24 mouse cellular contexts compared by ENCODE assay signal in the genomic region with DNA sequence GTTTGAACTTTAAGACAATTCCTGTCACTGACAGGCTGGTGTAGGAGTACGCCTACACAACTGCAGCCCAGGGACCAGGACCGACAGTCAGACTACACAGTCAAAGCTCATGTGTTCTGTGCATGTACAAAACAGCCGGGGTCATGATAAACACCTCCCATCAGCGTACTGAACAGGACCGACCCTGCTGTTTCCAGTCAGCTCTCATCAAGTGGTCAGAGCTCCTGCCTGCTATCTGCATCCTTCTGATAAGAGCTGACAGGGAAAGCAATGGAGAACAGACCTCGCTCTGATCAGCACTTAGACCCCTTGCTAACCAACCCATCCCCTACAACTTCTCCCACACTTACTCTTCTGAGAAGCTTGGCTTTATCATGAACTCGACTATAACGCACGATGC.
DNase-seq lines count a peak whose midpoint lies in the region; ATAC-seq and TF ChIP-seq lines count a peak whose summit lies in the region.
"Had no signal": no experiment of that assay in that cellular context is flagged by ENCODE, and none has a peak within 500 bp of the region (broad histone marks: within the 10 kb centered on the region; RNA-seq: fewer than 3 reads in every experiment).

No protein-coding gene starts in this region.

- no peaks in the 10 kb centered on the region for H3K9me3 ChIP-seq in heart, embryonic 12.5 days (replicated peaks)
- no peaks in the 10 kb centered on the region for H3K9me3 ChIP-seq in liver, embryonic 11.5 days (ENCODE audit: control insufficient read depth, low read length)
- H3K9me3 ChIP-seq in liver, postnatal 0 days (ENCODE audit: low read length) = no peaks in the 10 kb centered on the region
- H3K9me3 ChIP-seq: lung, embryonic 15.5 days; midbrain, embryonic 10.5 days; neural tube, embryonic 15.5 days had no signal

- no peaks in the 10 kb centered on the region for H3K27me3 ChIP-seq in heart, embryonic 12.5 days (replicated peaks)
- H3K27me3 ChIP-seq in liver, embryonic 11.5 days (replicated peaks; ENCODE audit: control insufficient read depth, insufficient read depth, low read length) = no peaks in the 10 kb centered on the region
- H3K27me3 ChIP-seq in liver, postnatal 0 days (ENCODE audit: insufficient read depth, low read length) = no peaks in the 10 kb centered on the region
- H3K27me3 ChIP-seq: lung, embryonic 15.5 days; neural tube, embryonic 15.5 days had no signal

- WGBS in heart, embryonic 12.5 days = 11% methylated on average over 9 of the region's 9 CpGs
- 36% methylated on average over 9 of the region's 9 CpGs for WGBS in liver, embryonic 11.5 days
- 52% methylated on average over 9 of the region's 9 CpGs for WGBS in liver, postnatal 0 days (ENCODE audit: insufficient replicate concordance)

- 0 out of 2 replicates have a peak overlapping the region, but pooled peaks have one; percentile 1 for H3K4me2 ChIP-seq in heart, embryonic 12.5 days
- H3K4me2 ChIP-seq in liver, embryonic 11.5 days = no peak overlapping the region
- H3K4me2 ChIP-seq in liver, postnatal 0 days (ENCODE audit: low read depth, low read length) = no peak overlapping the region
- H3K4me2 ChIP-seq: hindbrain, embryonic 14.5 days; lung, embryonic 15.5 days; neural tube, embryonic 15.5 days had no signal

- no peak overlapping the region for H3K4me3 ChIP-seq in heart, embryonic 12.5 days
- no peak overlapping the region for H3K4me3 ChIP-seq in liver, embryonic 11.5 days (ENCODE audit: low read depth, low read length)
- H3K4me3 ChIP-seq in liver, postnatal 0 days (ENCODE audit: low read depth, low read length) = no peak overlapping the region
- H3K4me3 ChIP-seq: lung, embryonic 15.5 days; midbrain, embryonic 10.5 days; neural tube, embryonic 15.5 days had no signal

- intact Hi-C loops in heart, postnatal 36 days (cut with DNase I) = no loop called here

- no peak overlapping the region for H3K27ac ChIP-seq in heart, embryonic 12.5 days (ENCODE audit: poor library complexity, severe bottlenecking)
- peak overlapping the region; percentile 19; the same call in 1 of the 2 replicates for H3K27ac ChIP-seq in liver, embryonic 11.5 days (ENCODE audit: low read depth, low read length)
- H3K27ac ChIP-seq in liver, postnatal 0 days (ENCODE audit: low read depth) = no peak overlapping the region
- H3K27ac ChIP-seq: hindbrain, embryonic 14.5 days; lung, embryonic 15.5 days; midbrain, embryonic 10.5 days; neural tube, embryonic 15.5 days; stomach, postnatal 0 days had no signal

- TF ChIP-seq CTCF in liver, postnatal 0 days (IDR thresholded peaks at IDR 0.05; ENCODE audit: low read depth) = no peak

- ATAC-seq in heart, embryonic 12.5 days (ENCODE audit: insufficient number of reproducible peaks, low FRiP score) = peak; percentile 64
- ATAC-seq in liver, embryonic 11.5 days (replicated peaks; ENCODE audit: low FRiP score) = peak; percentile 86
- peak; percentile 35; the same call in 1 of the 2 replicates for ATAC-seq in liver, postnatal 0 days
- ATAC-seq in megakaryocyte, adult 5-6 weeks (ENCODE audit: poor library complexity, severe bottlenecking) = no peak
- ATAC-seq: forebrain, embryonic 16.5 days; inflammation-experienced regulatory T-cells, adult 6 months had no signal

- peaks cover 31% of the 10 kb centered on the region for H3K4me1 ChIP-seq in heart, embryonic 12.5 days (replicated peaks)
- H3K4me1 ChIP-seq in liver, embryonic 11.5 days (replicated peaks; ENCODE audit: control insufficient read depth, insufficient read depth, low read length) = peaks cover 16% of the 10 kb centered on the region
- no peaks in the 10 kb centered on the region for H3K4me1 ChIP-seq in liver, postnatal 0 days (ENCODE audit: insufficient read depth)
- H3K4me1 ChIP-seq: lung, embryonic 15.5 days; midbrain, embryonic 10.5 days; neural tube, embryonic 15.5 days had no signal

- no peak for TF ChIP-seq EP300 in liver, postnatal 0 days (IDR thresholded peaks at IDR 0.05; ENCODE audit: low read depth)

- H3K36me3 ChIP-seq in heart, embryonic 12.5 days = peaks cover 69% of the 10 kb centered on the region
- peaks cover 33% of the 10 kb centered on the region for H3K36me3 ChIP-seq in liver, embryonic 11.5 days (ENCODE audit: control insufficient read depth, insufficient read depth, low read length)
- peaks cover 71% of the 10 kb centered on the region for H3K36me3 ChIP-seq in liver, postnatal 0 days (replicated peaks; ENCODE audit: insufficient read depth, low read length)

- H3K9ac ChIP-seq in heart, embryonic 12.5 days = no peak overlapping the region
- H3K9ac ChIP-seq in liver, embryonic 11.5 days (ENCODE audit: low read depth, low read length) = no peak overlapping the region
- H3K9ac ChIP-seq in liver, postnatal 0 days (replicated peaks) = no peak overlapping the region
- H3K9ac ChIP-seq: hindbrain, embryonic 14.5 days; lung, embryonic 15.5 days; neural tube, embryonic 15.5 days had no signal

- DNase-seq in heart, postnatal 36 days = no peak
- DNase-seq in MEL-GATA-1-ER (ENCODE audit: extremely low read depth, low read depth) = peak; percentile 50
- DNase-seq in liver, embryonic 11.5 days (ENCODE audit: low spot score) = no peak
- no peak for DNase-seq in liver, postnatal 0 days
- no peak for DNase-seq in layer of hippocampus, postnatal 36 days
- no peak for DNase-seq in right cerebral cortex, postnatal 14 days
- DNase-seq: adrenal gland, postnatal 25 days; cerebellum, adult 18-20 months; cerebellum, postnatal 25 days; embryo, embryonic 11 days; gastrocnemius, postnatal 14 days; heart, postnatal 4 days; kidney, adult 18-20 months; kidney, postnatal 4 days; lung, postnatal 36 days had no signal
